Mouse (Mus musculus) liver, adult 2 months (tissue): ENCODE data around the gene Slc7a5. TPM values are rescaled to one million over a fixed set of nuclear protein-coding genes. Genes with fewer than 3 reads are reported as not detected.
A peak's percentile ranks its signal among the peaks of the same experiment; 100 is the strongest.

Experiments
- DNase-seq: peaks from one replicate; pipeline ENCODE4 v3.0.0-alpha.2; 2011; ENCODE audit warnings: low read depth, low spot score; ENCODE audit errors: extremely low read depth
- H3K27ac ChIP-seq: fragments of 200-500 bp; replicated peaks from 2 replicates; pipeline ENCODE4 v1.5.1; 2012; ENCODE audit warnings: low read depth, mild to moderate bottlenecking, control low read depth, inconsistent platforms, low read length; ENCODE audit not compliant: insufficient read depth
- H3K27me3 ChIP-seq: fragments of 200-500 bp; 2 replicates; pipeline ENCODE4 v1.6.1; 2012; ENCODE audit warnings: mild to moderate bottlenecking, moderate library complexity, low read length, inconsistent platforms; ENCODE audit not compliant: control insufficient read depth, insufficient read depth
- H3K36me3 ChIP-seq: fragments of 200-500 bp; 2 replicates; pipeline ENCODE4 v1.6.1; 2012; ENCODE audit warnings: low read length, inconsistent platforms; ENCODE audit not compliant: control insufficient read depth, insufficient read depth
- H3K4me1 ChIP-seq: fragments of 200-500 bp; 2 replicates; pipeline ENCODE4 v1.6.1; 2011; ENCODE audit warnings: low read length; ENCODE audit not compliant: control insufficient read depth, insufficient read depth
- H3K4me3 ChIP-seq: fragments of 200-500 bp; 2 replicates; pipeline ENCODE4 v1.5.1; 2011; ENCODE audit warnings: low read depth, mild to moderate bottlenecking, control low read depth, low read length, moderate library complexity; ENCODE audit not compliant: insufficient read depth
- H3K79me2 ChIP-seq: fragments of 200-500 bp; 2 replicates; pipeline ENCODE4 v1.6.1; 2012; ENCODE audit warnings: inconsistent platforms, mild to moderate bottlenecking, low read length, moderate library complexity; ENCODE audit not compliant: control insufficient read depth, insufficient read depth
- H3K9ac ChIP-seq: fragments of 200-500 bp; 2 replicates; pipeline ENCODE4 v1.6.1; 2012; ENCODE audit warnings: low read depth, mild to moderate bottlenecking, control low read depth, inconsistent platforms, low read length
- CTCF ChIP-seq: fragments of 200-500 bp; IDR thresholded peaks from 2 replicates; pipeline ENCODE4 v1.5.1; 2011; ENCODE audit warnings: low read depth, low read length, control low read depth
- POLR2A ChIP-seq: fragments of 200-500 bp; IDR thresholded peaks from 2 replicates; pipeline ENCODE4 v1.6.1; 2011; ENCODE audit warnings: low read length, control low read depth; ENCODE audit not compliant: insufficient read depth; ENCODE audit errors: extremely low read depth
- WGBS: fragments of 180-500 bp; shearing (Covaris S2); methylation state at CpG from one replicate; pipeline ENCODE4 v1.1.7; 2018; 5-methylcytosine and 5-hydroxymethylcytosine counted together
- polyA plus RNA-seq: library from polyadenylated mRNA; depleted of rRNA; stranded (reverse); fragments of >200 nt; gene quantifications from 2 replicates; pipeline ENCODE4 v1.2.3, GENCODE M21; 2012
- total RNA-seq: library from RNA; depleted of rRNA; stranded (reverse); fragments of >200 nt; gene quantifications from 2 replicates; pipeline ENCODE4 v1.2.3, GENCODE M21; 2014

Slc7a5 gene
- total and polyA plus RNA-seq, 2 experiments: 1.1 to 4.5 TPM

DNA sequence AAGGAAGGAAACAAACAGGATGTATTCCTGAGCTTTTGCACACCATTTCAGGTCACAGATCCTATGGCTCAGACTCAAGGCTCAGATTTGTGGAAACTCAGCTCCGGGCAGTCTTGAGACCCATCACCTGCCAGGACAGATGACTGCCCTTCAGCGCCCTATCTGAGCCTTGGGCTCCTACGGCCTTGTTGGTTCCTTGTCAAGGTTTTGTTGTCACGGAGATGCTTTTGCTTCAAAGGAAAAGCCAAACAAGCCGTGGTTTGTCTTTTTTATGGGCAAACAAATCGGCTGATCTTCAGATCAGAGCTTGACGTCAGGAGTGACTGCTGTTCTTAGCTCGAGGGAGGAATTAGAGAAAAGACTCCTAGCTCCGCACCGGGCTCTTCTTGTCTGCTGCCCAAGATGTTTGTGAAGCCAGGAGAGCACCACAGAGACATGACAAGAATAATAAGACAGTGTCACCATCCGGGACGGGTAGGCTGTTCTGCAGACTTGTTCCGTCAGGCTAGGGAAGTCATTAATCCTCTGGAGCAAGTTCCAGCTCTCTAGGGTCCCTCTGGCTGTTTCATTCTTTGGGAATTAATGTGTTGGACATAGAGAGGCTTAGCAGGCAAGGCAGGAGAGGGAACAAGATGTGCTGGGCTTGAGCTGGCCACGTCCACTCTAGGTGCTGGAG lies 51.3 kb downstream of the Slc7a5 start:
- whole genome bisulfite sequencing: 82% methylated on average over 14 of the region's 14 CpGs

DNA sequence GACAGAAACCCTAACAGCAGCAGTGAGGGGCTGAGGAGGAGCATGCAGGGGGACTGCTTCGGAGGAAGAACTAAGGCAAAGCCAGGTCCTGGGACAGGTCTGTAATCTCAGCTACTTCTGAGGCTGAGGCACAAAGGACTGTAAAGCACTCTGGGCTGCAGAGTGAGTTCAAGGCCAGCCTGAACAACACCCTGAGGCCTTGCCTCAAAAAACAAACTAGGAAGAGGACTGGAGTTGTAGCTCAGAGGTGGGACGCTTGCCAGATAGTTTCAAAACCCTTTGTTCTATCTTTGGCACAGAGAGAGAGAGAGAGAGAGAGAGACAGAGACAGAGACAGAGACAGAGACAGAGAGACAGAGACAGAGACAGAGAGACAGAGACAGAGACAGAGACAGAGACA lies 53.9 kb downstream of the Slc7a5 start:
- Histone ChIP-seq H3K4me1 (peaks cover 3% of the 10 kb centered on the region; the same call in 1 of the 2 replicates), H3K9ac (no peak overlapping the region), H3K4me3 (no peak overlapping the region), H3K27me3 (no peaks in the 10 kb centered on the region), H3K79me2 (no peaks in the 10 kb centered on the region), H3K36me3 (no peaks in the 10 kb centered on the region), H3K27ac (no peak overlapping the region)
- TF ChIP-seq POLR2A (no peak), CTCF (no peak)
- DNase-seq: no peak
- 84% methylated on average over 2 of the region's 2 CpGs for WGBS

More for the DNA sequence above, 51.3 kb downstream of the Slc7a5 start:
- Histone ChIP-seq H3K4me3 (no peak overlapping the region), H3K4me1 (no peaks in the 10 kb centered on the region), H3K79me2 (no peaks in the 10 kb centered on the region), H3K36me3 (no peaks in the 10 kb centered on the region), H3K9ac (no peak overlapping the region), H3K27me3 (no peaks in the 10 kb centered on the region), H3K27ac (no peak overlapping the region)
- DNase-seq: no peak
- no peak for TF ChIP-seq CTCF
- no peak for TF ChIP-seq POLR2A

DNA sequence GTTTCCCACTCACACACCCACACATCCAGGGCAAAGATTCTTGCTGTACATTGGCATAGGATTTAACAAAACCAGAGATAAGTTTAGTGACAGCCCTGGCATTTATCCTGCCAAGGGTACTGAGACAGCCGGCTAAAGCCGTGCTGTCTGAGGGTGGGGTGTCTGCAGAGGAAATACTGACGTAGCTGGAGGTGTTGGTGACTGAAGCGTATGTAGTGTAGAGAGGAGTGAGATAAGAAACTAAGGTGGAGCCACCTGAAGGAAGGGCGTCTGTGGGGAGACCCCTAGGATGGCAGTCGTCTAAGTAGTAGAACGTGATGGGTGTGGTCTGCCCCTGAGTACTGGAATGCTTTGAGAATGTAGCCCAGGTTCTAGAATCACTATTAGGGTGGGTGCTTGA lies 55.0 kb downstream of the Slc7a5 start:
- H3K27ac ChIP-seq: no peak overlapping the region
- WGBS: 64% methylated on average over 7 of the region's 7 CpGs
- H3K9ac ChIP-seq: no peak overlapping the region
- no peaks in the 10 kb centered on the region for H3K79me2 ChIP-seq
- peaks cover 3% of the 10 kb centered on the region; the same call in 1 of the 2 replicates for H3K4me1 ChIP-seq
- TF ChIP-seq POLR2A (no peak), CTCF (no peak)
- no peaks in the 10 kb centered on the region for H3K27me3 ChIP-seq
- no peaks in the 10 kb centered on the region for H3K36me3 ChIP-seq
- no peak for DNase-seq
- no peak overlapping the region for H3K4me3 ChIP-seq

DNA sequence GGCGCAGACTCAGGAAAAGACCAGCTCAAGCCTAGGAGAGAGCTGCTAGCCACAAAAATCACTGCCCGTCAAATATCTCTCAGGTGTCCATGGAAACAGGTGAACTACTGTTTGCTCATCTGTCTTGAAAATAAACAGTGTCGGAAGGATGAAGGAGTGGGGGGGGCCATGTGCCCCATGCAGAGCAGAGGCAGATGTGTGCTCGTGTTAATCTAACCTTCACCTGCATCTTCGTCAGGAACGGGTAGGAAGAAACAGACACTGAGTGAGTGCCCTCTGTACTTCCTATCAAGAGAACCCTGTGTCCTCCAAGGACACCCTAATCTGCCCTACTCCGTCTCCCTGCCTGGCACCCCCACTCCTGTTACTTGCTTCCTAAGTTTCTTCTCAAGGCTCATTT lies 55.8 kb downstream of the Slc7a5 start:
- H3K79me2 ChIP-seq: no peaks in the 10 kb centered on the region
- no peak for DNase-seq
- TF ChIP-seq CTCF (no peak), POLR2A (no peak)
- no peaks in the 10 kb centered on the region for H3K36me3 ChIP-seq
- 69% methylated on average over 7 of the region's 7 CpGs for WGBS
- H3K27me3 ChIP-seq: no peaks in the 10 kb centered on the region
- H3K27ac ChIP-seq: no peak overlapping the region
- no peak overlapping the region for H3K9ac ChIP-seq
- H3K4me1 ChIP-seq: peaks cover 3% of the 10 kb centered on the region; the same call in 1 of the 2 replicates
- H3K4me3 ChIP-seq: no peak overlapping the region

DNA sequence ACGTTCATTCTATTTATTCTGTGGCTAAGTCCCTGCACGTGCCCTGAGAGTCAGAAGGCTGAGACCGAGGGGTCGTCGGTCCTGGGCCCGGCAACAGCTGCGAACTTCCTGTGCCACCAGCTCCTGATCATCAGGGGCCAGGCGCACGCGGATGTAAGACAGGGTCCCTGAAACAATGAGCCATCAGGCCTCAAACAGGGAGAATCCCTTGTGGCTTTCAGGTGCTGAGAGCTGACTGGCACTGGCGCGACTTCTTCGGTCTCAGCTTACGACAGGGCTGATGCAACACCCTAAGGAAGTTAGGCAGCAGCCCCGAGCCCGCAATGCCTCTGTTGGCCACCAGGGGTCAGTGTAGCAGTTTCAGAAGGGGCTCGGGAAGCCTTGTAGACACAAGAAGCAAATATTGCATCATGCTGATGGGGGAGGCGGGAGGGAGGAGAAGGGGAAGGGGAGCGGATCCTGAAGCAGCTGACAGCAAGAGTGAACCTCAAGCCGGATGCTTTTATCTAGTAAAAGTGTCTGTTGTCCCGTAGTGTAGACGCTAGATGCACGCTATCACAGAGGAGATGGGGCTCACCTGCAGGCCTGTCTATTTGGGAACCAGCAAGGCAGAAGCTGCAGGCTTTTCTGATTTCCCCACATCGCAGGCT lies 56.5 kb downstream of the Slc7a5 start:
- 11% methylated on average over 24 of the region's 24 CpGs for WGBS
- Histone ChIP-seq H3K9ac (peak overlapping the region; percentile 33), H3K27ac (no peak overlapping the region), H3K36me3 (no peaks in the 10 kb centered on the region), H3K27me3 (no peaks in the 10 kb centered on the region), H3K4me1 (peaks cover 3% of the 10 kb centered on the region; the same call in 1 of the 2 replicates), H3K79me2 (no peaks in the 10 kb centered on the region), H3K4me3 (peak overlapping the region; percentile 9; the same call in 1 of the 2 replicates)
- peak; percentile 73 for DNase-seq
- TF ChIP-seq CTCF (peak; percentile 99), POLR2A (no peak)

DNA sequence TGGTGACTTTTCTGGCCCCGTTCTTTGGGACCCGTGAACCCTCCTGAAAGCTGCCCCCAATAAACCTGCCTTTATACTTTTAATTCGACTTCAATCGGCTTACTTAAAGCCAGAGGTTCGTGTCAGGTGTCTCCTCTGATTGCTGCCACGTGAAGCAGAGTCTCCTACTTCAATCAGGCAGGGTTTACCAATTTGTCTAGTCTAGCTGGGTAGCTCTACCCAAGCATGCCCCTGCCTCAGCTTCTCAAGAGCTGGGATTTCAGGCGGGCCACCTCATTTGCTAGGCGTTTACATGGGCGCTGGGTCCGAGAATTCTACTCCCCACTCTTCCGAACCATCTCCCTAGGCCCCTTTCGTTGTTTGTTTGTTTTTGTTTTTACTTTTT lies 57.1 kb downstream of the Slc7a5 start:
- no peak for DNase-seq
- peaks cover 3% of the 10 kb centered on the region; the same call in 1 of the 2 replicates for H3K4me1 ChIP-seq
- H3K79me2 ChIP-seq: no peaks in the 10 kb centered on the region
- H3K27ac ChIP-seq: no peak overlapping the region
- TF ChIP-seq POLR2A (no peak), CTCF (no peak)
- H3K27me3 ChIP-seq: no peaks in the 10 kb centered on the region
- H3K36me3 ChIP-seq: no peaks in the 10 kb centered on the region
- 47% methylated on average over 12 of the region's 12 CpGs for WGBS
- no peak overlapping the region for H3K9ac ChIP-seq
- no peak overlapping the region for H3K4me3 ChIP-seq
